In genomic region chr2:173152436-173153151, GRCm38 (mm10) we compare ENCODE assay signal across 11 mouse cellular contexts. TPM values are rescaled to one million over a fixed set of nuclear protein-coding genes. Genes with fewer than 3 reads are reported as not detected.
A peak's percentile ranks its signal among the peaks of the same experiment; 100 is the strongest.
DNase-seq lines count a peak whose midpoint lies in the region; ATAC-seq lines count a peak whose summit lies in the region.
"Had no signal": no experiment of that assay in that cellular context is flagged by ENCODE, and none has a peak within 500 bp of the region (broad histone marks: within the 10 kb centered on the region; RNA-seq: fewer than 3 reads in every experiment).

Gene Pck1, plus strand, starts transcription at chr2:173153048.

- no peaks in the 10 kb centered on the region for H3K9me3 ChIP-seq in heart, embryonic 11.5 days (replicated peaks; ENCODE audit: control insufficient read depth, low read length)
- H3K9me3 ChIP-seq in intestine, embryonic 14.5 days (ENCODE audit: control insufficient read depth, low read length) = no peaks in the 10 kb centered on the region
- no peaks in the 10 kb centered on the region for H3K9me3 ChIP-seq in stomach, embryonic 15.5 days
- H3K9me3 ChIP-seq: embryonic facial prominence, embryonic 10.5 days; forebrain, embryonic 15.5 days had no signal

- H3K27me3 ChIP-seq in heart, embryonic 11.5 days (ENCODE audit: control insufficient read depth, insufficient read depth, low read length) = no peaks in the 10 kb centered on the region
- H3K27me3 ChIP-seq in intestine, embryonic 14.5 days (replicated peaks; ENCODE audit: control insufficient read depth, insufficient read depth, low read length) = no peaks in the 10 kb centered on the region
- no peaks in the 10 kb centered on the region for H3K27me3 ChIP-seq in stomach, embryonic 15.5 days (replicated peaks)
- H3K27me3 ChIP-seq: forebrain, embryonic 15.5 days had no signal

- H3K4me1 ChIP-seq in heart, embryonic 11.5 days (ENCODE audit: control insufficient read depth, insufficient read depth, low read length) = peaks cover 3% of the 10 kb centered on the region; the same call in 1 of the 2 replicates
- peaks cover 14% of the 10 kb centered on the region for H3K4me1 ChIP-seq in intestine, embryonic 14.5 days (replicated peaks; ENCODE audit: control insufficient read depth, insufficient read depth, low read length)
- H3K4me1 ChIP-seq in stomach, embryonic 15.5 days = peaks cover 23% of the 10 kb centered on the region
- H3K4me1 ChIP-seq: embryonic facial prominence, embryonic 10.5 days; forebrain, embryonic 15.5 days had no signal

- no peak within 1 kb of the TSS for H3K27ac ChIP-seq in heart, embryonic 11.5 days (ENCODE audit: low read depth, low read length)
- no peak within 1 kb of the TSS for H3K27ac ChIP-seq in intestine, embryonic 14.5 days (ENCODE audit: low read depth)
- no peak within 1 kb of the TSS for H3K27ac ChIP-seq in stomach, embryonic 15.5 days
- H3K27ac ChIP-seq: embryonic facial prominence, embryonic 10.5 days; forebrain, embryonic 15.5 days had no signal

- WGBS in heart, embryonic 11.5 days (ENCODE audit: insufficient replicate concordance) = 72% methylated on average over 13 of the region's 13 CpGs
- WGBS in intestine, embryonic 14.5 days = 60% methylated on average over 13 of the region's 13 CpGs
- 49% methylated on average over 13 of the region's 13 CpGs for WGBS in stomach, embryonic 15.5 days

- H3K9ac ChIP-seq in heart, embryonic 11.5 days (ENCODE audit: low read depth, low read length) = no peak within 1 kb of the TSS
- no peak within 1 kb of the TSS for H3K9ac ChIP-seq in intestine, embryonic 14.5 days (ENCODE audit: low read length)
- no peak within 1 kb of the TSS for H3K9ac ChIP-seq in stomach, embryonic 15.5 days
- H3K9ac ChIP-seq: forebrain, embryonic 15.5 days had no signal

- intact Hi-C loops in heart, postnatal 25 days (cut with DNase I) = no loop called here

- no peak for ATAC-seq in heart, embryonic 11.5 days (replicated peaks; ENCODE audit: insufficient number of reproducible peaks, low FRiP score, low TSS enrichment)
- peak; percentile 67 for ATAC-seq in intestine, embryonic 14.5 days (replicated peaks; ENCODE audit: low FRiP score, low TSS enrichment, low read depth)
- ATAC-seq in stomach, embryonic 15.5 days (ENCODE audit: insufficient read depth, low FRiP score, low read depth) = peak; percentile 71
- ATAC-seq in monocyte, adult 5-6 weeks (replicated peaks; ENCODE audit: insufficient number of reproducible peaks, low FRiP score, low TSS enrichment, poor library complexity, severe bottlenecking) = no peak
- no peak for ATAC-seq in erythroblast, adult 5-6 weeks (replicated peaks; ENCODE audit: low FRiP score, poor library complexity, severe bottlenecking)
- ATAC-seq in megakaryocyte, adult 5-6 weeks (ENCODE audit: poor library complexity, severe bottlenecking) = no peak
- ATAC-seq: forebrain, embryonic 15.5 days had no signal

- DNase-seq in heart, postnatal 25 days (ENCODE audit: low spot score) = no peak
- peak; percentile 68 for DNase-seq in intestine, embryonic 14.5 days (ENCODE audit: low spot score)
- peak; percentile 88 to 96 for DNase-seq in kidney, postnatal 25 days

- H3K36me3 ChIP-seq in heart, embryonic 11.5 days (ENCODE audit: control insufficient read depth, insufficient read depth, low read length) = no peaks in the 10 kb centered on the region
- no peaks in the 10 kb centered on the region for H3K36me3 ChIP-seq in intestine, embryonic 14.5 days (ENCODE audit: control insufficient read depth, insufficient read depth, low read length)
- H3K36me3 ChIP-seq in stomach, embryonic 15.5 days = no peaks in the 10 kb centered on the region
- H3K36me3 ChIP-seq: embryonic facial prominence, embryonic 10.5 days; forebrain, embryonic 15.5 days had no signal

- H3K4me3 ChIP-seq in heart, embryonic 11.5 days (ENCODE audit: low read depth, low read length) = no peak within 1 kb of the TSS
- no peak within 1 kb of the TSS for H3K4me3 ChIP-seq in intestine, embryonic 14.5 days (ENCODE audit: low read depth, low read length)
- no peak within 1 kb of the TSS for H3K4me3 ChIP-seq in stomach, embryonic 15.5 days (replicated peaks)
- H3K4me3 ChIP-seq: embryonic facial prominence, embryonic 10.5 days; forebrain, embryonic 15.5 days had no signal

- no peak within 1 kb of the TSS for H3K4me2 ChIP-seq in heart, embryonic 11.5 days
- no peak within 1 kb of the TSS for H3K4me2 ChIP-seq in intestine, embryonic 14.5 days (ENCODE audit: low read length)
- no peak within 1 kb of the TSS for H3K4me2 ChIP-seq in stomach, embryonic 15.5 days
- H3K4me2 ChIP-seq: forebrain, embryonic 15.5 days had no signal

RNA-seq across cellular contexts. Expression of gene Pck1, which starts in this region (rescaled TPM):
- total RNA-seq in heart, postnatal 25 days (2021) = 10 to 100 TPM; 10.1 to 16.0 TPM
- polyA plus RNA-seq in heart, embryonic 11.5 days (2014; fragmentation: Nextera tagmentation; extraction: Ambion mirVana) = not detected in 2 replicates
- polyA plus RNA-seq in intestine, embryonic 14.5 days (2014; fragmentation: Nextera tagmentation; extraction: Ambion mirVana) = 0.77 and 0.87 TPM in 2 replicates
- polyA plus RNA-seq in stomach, embryonic 15.5 days (2015; fragmentation: Nextera tagmentation; extraction: Ambion mirVana) = 1.2 and 1.5 TPM in 2 replicates
- not detected in 3 replicates for total RNA-seq in monocyte, adult 5-6 weeks (2017)
- not detected in 2 replicates for total RNA-seq in erythroblast, adult 5-6 weeks (2015; ENCODE audit: low replicate concordance)
- not detected in 2 replicates for total RNA-seq in erythroblast, adult 5-6 weeks (2017; ENCODE audit: low replicate concordance)
- total RNA-seq in megakaryocyte, adult 5-6 weeks (2015) = not detected in 2 replicates
- not detected in 2 replicates for total RNA-seq in megakaryocyte, adult 5-6 weeks (2017)
- total RNA-seq: layer of hippocampus, postnatal 25 days had no signal
- polyA plus RNA-seq: embryonic facial prominence, embryonic 10.5 days; forebrain, embryonic 15.5 days had no signal

Comparison
In these comparisons a context has a peak if more than half of its experiments do, and no peak if none do; other contexts are left out.
1. RNA of gene Pck1 (total RNA-seq): 10.1 to 16.0 TPM in heart, postnatal 25 days; not detected in monocyte, adult 5-6 weeks, not detected in erythroblast, adult 5-6 weeks and not detected in megakaryocyte, adult 5-6 weeks; every median in the first group is over 10 times any median in the second.
2. Peak in DNase-seq and ATAC-seq in intestine, embryonic 14.5 days; RNA of the gene not detected or under 1 TPM.